Mouse (Mus musculus) heart, embryonic 12.5 days (tissue): Measurements from ENCODE around the gene Slc29a3. TPM values are rescaled to one million over a fixed set of nuclear protein-coding genes. Genes with fewer than 3 reads are reported as not detected.

Experiments used
- ATAC-seq: fragments of 200-750 bp; cut with Nextera tagmentation; 2 replicates; pipeline ENCODE4 v1.8.0; 2017; ENCODE audit warnings: moderate TSS enrichment, moderate library complexity; ENCODE audit not compliant: insufficient number of reproducible peaks, low FRiP score
- H3K27ac ChIP-seq: fragments of 300-500 bp; sonication (generic); 2 replicates; pipeline ENCODE4 v1.5.1; 2016; ENCODE audit warnings: mild to moderate bottlenecking, moderate library complexity; ENCODE audit not compliant: poor library complexity, severe bottlenecking
- H3K27me3 ChIP-seq: fragments of 300-500 bp; sonication (generic); replicated peaks from 2 replicates; pipeline ENCODE4 v1.6.1; 2016; ENCODE audit warnings: mild to moderate bottlenecking, moderate library complexity
- H3K36me3 ChIP-seq: fragments of 300-500 bp; sonication (generic); 2 replicates; pipeline ENCODE4 v1.6.1; 2016; ENCODE audit warnings: mild to moderate bottlenecking, moderate library complexity
- H3K4me1 ChIP-seq: fragments of 300-500 bp; sonication (generic); replicated peaks from 2 replicates; pipeline ENCODE4 v1.6.1; 2016; ENCODE audit warnings: mild to moderate bottlenecking
- H3K4me2 ChIP-seq: fragments of 300-500 bp; sonication (generic); 2 replicates; pipeline ENCODE4 v1.6.1; 2016; ENCODE audit warnings: mild to moderate bottlenecking, moderate library complexity
- H3K4me3 ChIP-seq: fragments of 300-500 bp; sonication (generic); 2 replicates; pipeline ENCODE4 v1.5.1; 2016; ENCODE audit warnings: mild to moderate bottlenecking
- H3K9ac ChIP-seq: fragments of 300-500 bp; sonication (generic); 2 replicates; pipeline ENCODE4 v1.6.1; 2016; ENCODE audit warnings: mild to moderate bottlenecking, moderate library complexity
- H3K9me3 ChIP-seq: fragments of 300-500 bp; sonication (generic); replicated peaks from 2 replicates; pipeline ENCODE4 v1.6.1; 2016; ENCODE audit warnings: mild to moderate bottlenecking, moderate library complexity
- WGBS: fragments of 180-500 bp; shearing (Covaris S2); methylation state at CpG from one replicate; pipeline ENCODE4 v1.1.7; 2016; 5-methylcytosine and 5-hydroxymethylcytosine counted together
- polyA plus RNA-seq: library from polyadenylated mRNA; unstranded; fragments of >200 nt; fragmentation: Nextera tagmentation; extraction: Ambion mirVana; gene quantifications from 2 replicates; pipeline ENCODE4 v1.2.1, GENCODE M21; 2016

The Slc29a3 gene
- polyA plus RNA-seq, 1 experiment from 2014 or later = 6.8 TPM

DNA sequence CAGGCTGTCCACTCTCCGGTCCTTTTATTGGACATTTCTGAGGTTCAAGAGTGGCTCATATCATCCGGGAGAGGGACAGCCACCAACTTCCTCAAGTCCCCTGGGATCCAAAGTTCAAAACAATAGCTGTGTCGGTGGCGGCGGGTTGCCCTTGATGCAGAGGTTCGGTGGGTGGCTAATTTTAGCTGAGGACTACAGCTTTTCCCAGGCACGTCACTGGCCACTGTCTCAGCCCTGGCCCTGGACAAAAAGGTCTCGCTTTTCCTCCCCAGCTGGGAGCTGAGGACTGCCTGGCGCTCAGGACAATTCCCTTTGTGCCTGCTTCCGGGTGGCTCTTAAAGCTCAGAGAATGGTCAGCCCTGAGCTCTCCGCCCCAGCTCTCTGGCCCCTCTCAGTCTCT, 40.2 kb upstream of the Slc29a3 start:
- Histone ChIP-seq H3K4me2 (peak overlapping the region; percentile 38), H3K9me3 (no peaks in the 10 kb centered on the region), H3K9ac (peak overlapping the region; percentile 59), H3K27me3 (no peaks in the 10 kb centered on the region), H3K36me3 (peaks cover 5% of the 10 kb centered on the region), H3K4me3 (0 out of 2 replicates have a peak overlapping the region, but pooled peaks have one; percentile 1), H3K27ac (peak overlapping the region; percentile 93), H3K4me1 (peaks cover 70% of the 10 kb centered on the region)
- no peak for ATAC-seq
- 8% methylated on average over 11 of the region's 11 CpGs for WGBS

DNA sequence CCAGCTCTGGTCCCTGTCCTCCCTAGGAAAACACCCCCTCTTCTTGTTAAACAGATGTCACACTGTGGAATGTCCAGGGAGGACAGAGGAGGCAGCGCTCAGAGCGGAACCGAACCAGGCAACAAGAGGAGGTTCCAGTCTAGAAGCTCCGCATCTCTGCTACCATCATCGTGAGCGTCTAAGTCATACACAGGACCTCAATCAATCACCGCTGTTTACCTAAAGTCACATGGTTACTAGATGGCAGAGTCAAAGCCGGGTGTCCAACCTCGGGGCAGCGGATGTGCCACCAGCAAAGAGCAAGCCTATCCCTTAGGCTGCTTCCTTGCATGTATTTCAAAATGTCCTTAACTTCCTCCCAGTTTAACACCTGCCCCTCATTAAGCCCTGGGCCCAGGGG, 39.8 kb upstream of the Slc29a3 start:
- 47% methylated on average over 10 of the region's 10 CpGs for WGBS

DNA sequence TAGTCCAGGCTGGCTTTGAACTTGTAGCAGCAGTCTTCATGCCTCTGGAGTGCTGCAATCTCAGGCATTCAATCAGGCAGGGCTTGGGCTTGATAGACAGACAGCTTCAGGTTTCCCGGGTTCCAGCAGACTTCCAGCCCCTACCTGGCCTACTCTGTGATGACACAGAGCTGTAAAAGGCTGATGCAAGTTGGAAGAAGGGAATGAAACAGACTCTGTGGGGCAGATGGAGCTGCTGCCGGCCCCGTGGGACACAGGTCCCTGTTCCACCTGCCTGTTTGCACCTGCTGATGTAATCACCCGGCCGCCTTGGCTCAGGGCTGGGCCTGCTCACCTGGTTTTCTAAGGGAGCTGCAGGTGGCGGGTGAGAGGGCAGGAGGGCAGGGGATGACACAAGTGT, 38.3 kb upstream of the Slc29a3 start:
- Histone ChIP-seq H3K27ac (no peak overlapping the region), H3K4me2 (no peak overlapping the region), H3K9me3 (no peaks in the 10 kb centered on the region), H3K9ac (no peak overlapping the region), H3K4me3 (no peak overlapping the region), H3K36me3 (peaks cover 3% of the 10 kb centered on the region; the same call in 1 of the 2 replicates), H3K4me1 (peaks cover 72% of the 10 kb centered on the region), H3K27me3 (no peaks in the 10 kb centered on the region)
- ATAC-seq = no peak
- WGBS = 84% methylated on average over 6 of the region's 6 CpGs

More for the DNA sequence above, 39.8 kb upstream of the Slc29a3 start:
- H3K4me3 ChIP-seq = 0 out of 2 replicates have a peak overlapping the region, but pooled peaks have one; percentile 1
- H3K4me1 ChIP-seq = peaks cover 72% of the 10 kb centered on the region
- no peaks in the 10 kb centered on the region for H3K27me3 ChIP-seq
- H3K9ac ChIP-seq = peak overlapping the region; percentile 59
- ATAC-seq = no peak
- H3K36me3 ChIP-seq = peaks cover 5% of the 10 kb centered on the region
- H3K9me3 ChIP-seq = no peaks in the 10 kb centered on the region
- H3K4me2 ChIP-seq = peak overlapping the region; percentile 38
- peak overlapping the region; percentile 93 for H3K27ac ChIP-seq

DNA sequence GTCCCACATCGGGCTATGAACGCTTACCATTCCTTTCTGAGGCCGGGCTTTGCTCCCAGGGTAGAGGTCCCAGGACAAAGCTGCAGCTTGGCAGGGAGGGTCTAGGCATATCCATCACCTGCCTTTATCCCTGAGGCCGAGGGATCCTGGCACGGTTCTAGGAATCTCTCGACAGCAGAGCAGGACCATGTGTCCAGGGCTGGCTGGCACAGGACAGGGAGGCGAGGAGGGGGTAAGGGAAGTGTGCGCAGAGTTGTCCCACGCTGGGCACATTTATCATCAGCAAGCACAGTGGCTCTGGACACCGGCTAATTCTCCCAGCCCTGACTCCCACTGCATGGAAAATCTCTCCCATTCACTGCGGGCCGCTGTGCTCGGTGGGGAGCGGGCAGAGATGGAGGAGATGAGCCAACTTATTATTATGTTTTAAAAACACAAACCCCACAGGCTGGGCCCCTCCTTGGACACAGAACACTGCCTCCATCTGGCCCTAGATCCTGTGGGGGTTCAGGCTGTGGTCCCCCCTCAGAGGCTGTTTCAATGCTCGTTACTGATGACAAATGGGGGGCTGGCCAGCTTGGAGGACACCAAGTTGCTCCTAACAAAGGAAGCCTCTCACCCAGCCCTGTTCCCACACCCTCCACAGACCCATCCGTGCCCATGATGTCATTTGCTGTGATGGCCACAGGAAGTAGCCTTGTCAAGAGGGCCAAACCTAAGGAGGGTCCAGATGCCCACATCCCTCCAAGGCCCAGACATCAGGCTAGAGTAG, 34.9 kb upstream of the Slc29a3 start:
- Histone ChIP-seq H3K9ac (no peak overlapping the region), H3K4me2 (no peak overlapping the region), H3K4me1 (peaks cover 41% of the 10 kb centered on the region), H3K9me3 (no peaks in the 10 kb centered on the region), H3K36me3 (peaks cover 10% of the 10 kb centered on the region), H3K4me3 (no peak overlapping the region), H3K27me3 (no peaks in the 10 kb centered on the region), H3K27ac (peak overlapping the region; percentile 10; the same call in 1 of the 2 replicates)
- ATAC-seq = no peak; the same call in 1 of the 2 replicates
- 74% methylated on average over 16 of the region's 16 CpGs for WGBS

DNA sequence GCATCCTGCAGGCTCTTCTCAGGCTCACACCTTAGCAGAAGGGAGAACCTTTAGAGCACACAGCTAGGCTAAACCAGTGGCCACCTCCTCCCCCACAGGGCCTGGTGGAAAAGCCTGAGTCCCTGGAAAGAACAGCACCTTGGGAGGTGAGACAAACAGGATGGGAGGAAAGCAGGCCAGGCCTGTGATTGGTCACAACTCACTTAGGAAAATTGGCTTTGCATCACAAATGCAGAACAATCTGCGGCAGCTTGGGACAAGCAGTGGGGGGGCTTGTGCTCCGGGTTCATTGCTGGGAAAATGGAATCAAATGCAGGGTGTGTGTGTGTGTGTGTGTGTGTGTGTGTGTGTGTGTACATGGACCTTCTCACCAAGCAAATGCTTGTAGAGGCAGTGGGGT, 31.0 kb upstream of the Slc29a3 start:
- Histone ChIP-seq H3K9me3 (no peaks in the 10 kb centered on the region), H3K9ac (no peak overlapping the region), H3K4me1 (peaks cover 51% of the 10 kb centered on the region), H3K36me3 (peaks cover 21% of the 10 kb centered on the region), H3K4me2 (no peak overlapping the region), H3K27ac (no peak overlapping the region), H3K4me3 (no peak overlapping the region), H3K27me3 (no peaks in the 10 kb centered on the region)
- 33% methylated on average over 2 of the region's 2 CpGs for WGBS
- ATAC-seq = no peak

DNA sequence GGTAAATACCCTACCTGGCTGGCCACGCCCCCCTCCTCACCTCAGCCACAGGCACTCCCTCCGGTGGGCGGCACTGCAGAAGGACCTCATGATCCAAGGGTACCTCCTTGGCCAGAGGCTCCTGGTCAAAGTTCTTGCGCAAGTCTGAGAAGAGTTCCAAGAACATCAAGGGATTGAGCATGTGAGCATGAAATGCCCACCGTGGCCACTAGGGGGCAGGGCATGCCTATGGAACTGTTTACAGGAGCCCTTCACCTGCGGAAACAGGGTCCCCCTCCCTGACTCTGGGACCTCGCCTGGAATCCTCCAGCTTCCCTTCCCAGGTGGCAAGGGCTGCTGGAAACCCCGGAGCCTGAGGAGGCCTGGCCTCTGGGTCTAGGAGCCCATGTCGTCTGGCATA, 27.0 kb upstream of the Slc29a3 start:
- Histone ChIP-seq H3K27me3 (no peaks in the 10 kb centered on the region), H3K4me1 (peaks cover 23% of the 10 kb centered on the region), H3K9ac (0 out of 2 replicates have a peak overlapping the region, but pooled peaks have one; percentile 12), H3K36me3 (peaks cover 58% of the 10 kb centered on the region), H3K4me3 (no peak overlapping the region), H3K9me3 (no peaks in the 10 kb centered on the region), H3K4me2 (peak overlapping the region; percentile 39), H3K27ac (peak overlapping the region; percentile 43)
- 17% methylated on average over 9 of the region's 9 CpGs for WGBS
- ATAC-seq = peak; percentile 37; the same call in 1 of the 2 replicates

DNA sequence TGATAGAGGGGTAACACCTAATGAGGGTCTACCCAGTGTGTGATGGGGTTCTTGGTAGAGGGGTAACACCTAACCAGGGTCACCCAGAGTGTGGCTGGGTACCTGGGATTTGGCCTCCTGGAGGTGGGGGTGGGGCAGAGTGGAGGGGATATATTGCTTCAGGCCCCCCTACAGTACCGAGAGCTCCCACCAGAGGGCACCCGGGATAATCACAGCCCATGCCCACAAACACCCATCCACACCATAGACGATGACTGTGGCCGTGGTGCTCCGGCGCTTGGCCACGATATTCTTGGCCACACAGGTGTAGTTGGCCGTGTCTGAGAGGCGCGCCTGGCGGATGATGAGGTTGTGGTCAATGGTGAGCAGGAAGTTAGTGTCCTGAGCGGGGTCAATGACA, 25.9 kb upstream of the Slc29a3 start:
- Histone ChIP-seq H3K27ac (no peak overlapping the region), H3K9me3 (no peaks in the 10 kb centered on the region), H3K27me3 (no peaks in the 10 kb centered on the region), H3K9ac (no peak overlapping the region), H3K4me3 (no peak overlapping the region), H3K4me1 (peaks cover 23% of the 10 kb centered on the region), H3K36me3 (peaks cover 69% of the 10 kb centered on the region), H3K4me2 (no peak overlapping the region)
- 70% methylated on average over 12 of the region's 12 CpGs for WGBS
- ATAC-seq = no peak

DNA sequence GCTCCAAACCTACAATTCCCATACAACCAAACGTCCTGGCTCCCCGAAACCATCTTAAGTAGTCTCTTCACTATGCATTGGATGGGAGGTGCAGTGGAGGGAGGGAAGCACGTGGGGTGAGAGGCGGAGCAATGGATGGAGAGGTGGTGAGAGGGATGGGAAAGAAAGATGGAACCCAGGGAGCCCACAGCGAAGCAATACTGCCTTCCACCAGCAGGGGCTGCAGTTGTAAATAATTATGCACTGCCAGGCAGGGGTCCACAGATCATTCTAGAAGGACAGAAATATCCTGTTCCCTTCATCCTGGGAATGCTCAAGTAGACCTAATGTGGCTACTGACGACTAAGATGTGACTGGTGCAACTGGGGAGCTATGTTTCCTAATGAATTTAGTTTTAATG, 22.9 kb upstream of the Slc29a3 start:
- no peak overlapping the region for H3K9ac ChIP-seq
- no peak overlapping the region for H3K4me2 ChIP-seq
- H3K27ac ChIP-seq = no peak overlapping the region
- peaks cover 23% of the 10 kb centered on the region for H3K4me1 ChIP-seq
- no peaks in the 10 kb centered on the region for H3K9me3 ChIP-seq
- H3K4me3 ChIP-seq = no peak overlapping the region
- WGBS = 73% methylated on average over 6 of the region's 6 CpGs
- no peak for ATAC-seq
- no peaks in the 10 kb centered on the region for H3K27me3 ChIP-seq
- peaks cover 87% of the 10 kb centered on the region for H3K36me3 ChIP-seq

DNA sequence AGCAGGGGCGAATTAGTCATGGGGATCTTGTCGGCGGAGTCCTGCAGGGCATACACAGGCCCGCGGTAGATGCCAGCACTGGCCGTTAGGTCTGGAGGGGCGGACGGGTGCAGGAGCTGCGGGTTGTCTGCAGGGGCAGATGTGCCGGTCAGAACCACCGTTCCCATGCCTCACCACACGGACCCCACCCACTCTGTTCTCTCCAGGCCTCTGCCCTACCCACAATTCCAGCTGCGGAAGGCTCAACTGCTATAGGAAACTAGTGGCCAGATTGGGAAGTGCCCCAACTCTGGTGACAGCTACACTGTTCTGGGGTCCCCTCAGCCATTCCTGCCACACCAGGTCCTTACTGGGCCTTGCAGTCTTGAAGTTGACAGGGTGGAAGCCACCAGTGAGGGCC, 22.0 kb upstream of the Slc29a3 start:
- no peak overlapping the region for H3K27ac ChIP-seq
- peaks cover 15% of the 10 kb centered on the region for H3K4me1 ChIP-seq
- 94% methylated on average over 13 of the region's 13 CpGs for WGBS
- ATAC-seq = no peak
- H3K27me3 ChIP-seq = no peaks in the 10 kb centered on the region
- H3K4me3 ChIP-seq = no peak overlapping the region
- H3K9me3 ChIP-seq = no peaks in the 10 kb centered on the region
- peaks cover 95% of the 10 kb centered on the region for H3K36me3 ChIP-seq
- H3K9ac ChIP-seq = no peak overlapping the region
- no peak overlapping the region for H3K4me2 ChIP-seq

DNA sequence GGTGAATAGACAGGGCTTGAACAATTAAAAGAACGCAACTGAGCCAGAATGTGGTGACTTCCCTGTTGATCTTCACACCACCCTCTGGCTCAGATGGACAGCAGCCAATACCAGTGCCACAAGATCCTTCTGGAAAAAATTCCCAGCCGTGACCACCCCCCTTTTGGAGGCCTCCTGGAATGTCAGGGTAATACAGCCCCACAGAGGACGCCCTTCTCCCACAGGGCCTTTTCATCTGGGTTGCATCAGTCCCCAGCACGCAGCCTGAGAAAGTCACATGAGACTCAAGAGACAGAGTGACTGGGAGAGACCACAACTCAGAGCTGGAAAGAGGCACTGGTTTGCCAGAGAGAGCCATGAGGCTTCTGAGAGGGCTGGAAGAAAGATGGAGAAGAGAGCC, 18.3 kb upstream of the Slc29a3 start:
- H3K4me2 ChIP-seq = no peak overlapping the region
- peak overlapping the region; percentile 42 for H3K27ac ChIP-seq
- H3K9me3 ChIP-seq = no peaks in the 10 kb centered on the region
- no peak overlapping the region for H3K4me3 ChIP-seq
- H3K9ac ChIP-seq = 0 out of 2 replicates have a peak overlapping the region, but pooled peaks have one; percentile 15
- WGBS = 42% methylated on average over 4 of the region's 4 CpGs
- H3K27me3 ChIP-seq = no peaks in the 10 kb centered on the region
- H3K4me1 ChIP-seq = peaks cover 12% of the 10 kb centered on the region
- no peak for ATAC-seq
- peaks cover 95% of the 10 kb centered on the region for H3K36me3 ChIP-seq

DNA sequence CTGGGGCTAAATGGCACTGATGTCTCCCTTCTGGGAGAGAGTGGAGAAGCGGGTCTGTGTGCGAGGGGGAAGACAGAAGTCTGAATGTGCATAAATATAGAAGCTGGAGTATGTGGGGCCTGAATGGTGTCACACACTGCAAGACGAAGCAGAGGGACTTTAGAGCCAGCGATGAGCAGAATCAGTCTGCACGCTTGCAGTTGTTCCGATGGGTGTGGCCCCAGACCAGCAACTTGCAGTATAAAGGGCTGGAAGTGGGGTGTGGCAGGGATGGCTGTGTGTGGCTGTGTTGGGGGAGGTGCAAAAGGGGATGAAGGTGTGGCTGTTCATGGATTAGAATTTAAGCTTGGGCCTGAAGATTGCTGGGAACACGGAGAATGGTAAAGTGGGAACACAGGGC, 16.0 kb upstream of the Slc29a3 start:
- Histone ChIP-seq H3K9me3 (no peaks in the 10 kb centered on the region), H3K36me3 (peaks cover 97% of the 10 kb centered on the region), H3K4me2 (no peak overlapping the region), H3K9ac (no peak overlapping the region), H3K4me3 (no peak overlapping the region), H3K27ac (no peak overlapping the region), H3K27me3 (no peaks in the 10 kb centered on the region), H3K4me1 (peaks cover 12% of the 10 kb centered on the region)
- 85% methylated on average over 7 of the region's 7 CpGs for WGBS
- ATAC-seq = no peak
